Mouse (Mus musculus): Measurements from ENCODE around the gene Mipep. TPM values are rescaled to one million over a fixed set of nuclear protein-coding genes. Genes with fewer than 3 reads are reported as not detected.

Gene Mipep
- polyA plus RNA-seq, 1 experiment from 2014 or later, result 22.0 TPM

DNA sequence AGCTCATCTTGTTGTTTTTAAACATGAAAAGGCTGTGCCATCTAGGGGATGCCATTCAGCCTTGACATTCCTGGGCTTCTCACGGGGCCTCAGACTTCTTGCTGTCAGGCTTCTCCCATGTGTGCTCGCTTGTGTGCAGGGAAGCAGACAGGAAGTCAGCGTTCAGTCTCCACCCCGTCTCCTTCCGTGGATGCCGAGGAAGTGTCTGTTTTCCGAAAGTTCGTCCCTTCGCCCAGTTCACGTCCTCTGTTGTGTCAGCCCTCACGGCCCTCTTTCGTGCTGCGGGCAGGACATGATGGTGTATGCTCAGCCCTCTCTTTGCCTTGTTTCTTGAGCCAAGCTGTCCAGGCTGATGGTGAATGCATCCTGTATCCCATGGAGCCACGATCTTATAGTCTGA is 65.7 kb downstream of the Mipep start:
- Histone ChIP-seq H3K27ac (replicated peaks) (no peak overlapping the region), H3K36me3 (peaks cover 27% of the 10 kb centered on the region)

DNA sequence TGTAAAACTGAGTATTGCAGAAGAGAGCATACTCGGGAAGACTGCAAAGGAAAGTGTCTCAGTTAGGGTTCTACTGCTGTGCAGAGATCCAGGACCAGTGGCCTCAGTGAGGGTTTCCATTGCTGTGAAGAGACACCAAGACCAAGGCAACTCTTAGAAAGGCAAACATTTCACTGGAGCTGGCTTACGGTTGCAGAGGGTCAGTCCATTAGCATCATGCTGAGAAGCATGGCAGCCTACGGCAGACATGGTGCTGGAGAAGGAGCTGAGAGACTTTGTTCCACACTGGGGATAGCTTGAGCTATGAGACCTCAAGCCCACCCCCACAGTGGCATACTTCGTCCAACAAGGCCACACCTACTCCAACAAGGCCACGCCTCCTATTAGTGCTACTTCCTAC is 67.3 kb downstream of the Mipep start:
- no peak overlapping the region for H3K4me3 ChIP-seq
- no peak overlapping the region for H3K9ac ChIP-seq (replicated peaks)
- H3K27me3 ChIP-seq, result no peaks in the 10 kb centered on the region
- 93% methylated on average over 5 of the region's 5 CpGs for WGBS
- H3K9me3 ChIP-seq, result no peaks in the 10 kb centered on the region
- H3K4me1 ChIP-seq, result no peaks in the 10 kb centered on the region
- H3K27ac ChIP-seq (replicated peaks), result no peak overlapping the region
- no peak overlapping the region for H3K4me2 ChIP-seq (replicated peaks)
- peaks cover 22% of the 10 kb centered on the region; the same call in 1 of the 2 replicates for H3K36me3 ChIP-seq
- ATAC-seq (replicated peaks), result no peak

More for the DNA sequence above, 65.7 kb downstream of the Mipep start:
- Histone ChIP-seq H3K4me2 (replicated peaks) (no peak overlapping the region), H3K4me1 (no peaks in the 10 kb centered on the region), H3K9ac (replicated peaks) (no peak overlapping the region), H3K9me3 (no peaks in the 10 kb centered on the region), H3K27me3 (no peaks in the 10 kb centered on the region), H3K4me3 (no peak overlapping the region)
- no peak for ATAC-seq (replicated peaks)
- 93% methylated on average over 14 of the region's 14 CpGs for WGBS

DNA sequence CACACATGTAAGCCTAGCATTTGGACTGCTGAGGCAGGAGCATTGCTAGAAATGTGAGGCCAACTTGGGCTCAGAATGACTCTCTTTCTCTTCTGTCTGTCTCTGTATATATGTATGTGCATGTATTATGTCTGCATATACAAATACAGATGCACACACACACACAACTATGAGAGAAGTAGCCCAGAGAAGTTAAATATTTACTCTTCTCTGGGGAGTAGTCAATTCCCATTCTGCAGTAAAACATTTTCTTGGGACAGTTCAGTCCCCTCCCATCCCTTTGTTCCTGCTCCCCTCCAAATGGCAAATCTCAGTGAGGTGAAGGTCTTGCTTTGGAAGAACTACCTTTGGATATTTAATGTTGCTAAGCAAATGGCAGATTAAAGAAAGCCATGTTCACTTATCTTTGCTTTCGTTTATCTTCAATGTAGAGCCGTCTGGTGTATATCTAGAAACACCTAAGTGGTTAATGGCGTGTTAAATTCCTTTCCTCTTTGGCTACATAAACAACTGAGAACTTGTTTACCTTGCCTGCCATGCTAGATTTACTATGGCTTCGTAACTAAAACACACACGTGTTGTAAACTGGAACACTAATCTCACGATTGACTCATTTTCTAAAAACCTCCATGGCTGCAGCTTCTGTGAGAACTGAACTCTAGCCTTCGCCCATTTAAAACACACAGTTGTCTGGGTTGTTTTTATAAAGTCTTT is 72.0 kb downstream of the Mipep start:
- Histone ChIP-seq H3K4me2 (replicated peaks) (no peak overlapping the region), H3K36me3 (peaks cover 4% of the 10 kb centered on the region; the same call in 1 of the 2 replicates), H3K4me3 (no peak overlapping the region), H3K9ac (replicated peaks) (no peak overlapping the region), H3K4me1 (no peaks in the 10 kb centered on the region), H3K27me3 (no peaks in the 10 kb centered on the region), H3K27ac (replicated peaks) (no peak overlapping the region), H3K9me3 (no peaks in the 10 kb centered on the region)
- ATAC-seq (replicated peaks), result no peak
- WGBS, result 90% methylated on average over 7 of the region's 7 CpGs

DNA sequence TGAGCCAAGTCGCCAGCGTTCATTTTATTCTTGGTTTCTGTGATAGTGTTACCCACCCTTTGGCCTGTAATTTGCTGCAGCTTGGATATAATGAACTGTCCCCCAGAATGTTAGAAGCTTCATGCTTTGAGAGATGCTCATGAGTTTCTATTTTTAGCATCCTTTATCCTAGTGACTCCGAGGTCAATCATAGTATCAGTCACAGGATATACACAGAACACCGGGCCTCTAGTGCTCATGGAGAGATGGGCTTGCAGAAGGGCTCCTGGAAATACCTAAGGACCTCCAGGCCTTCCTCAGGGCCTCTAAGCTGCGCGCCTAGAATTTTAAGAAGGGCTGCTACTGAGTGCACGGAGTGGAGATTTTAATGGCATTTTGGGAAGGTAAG is 72.5 kb downstream of the Mipep start:
- H3K9ac ChIP-seq (replicated peaks), result no peak overlapping the region
- no peak overlapping the region for H3K4me2 ChIP-seq (replicated peaks)
- no peaks in the 10 kb centered on the region for H3K27me3 ChIP-seq
- H3K4me1 ChIP-seq, result no peaks in the 10 kb centered on the region
- no peak for ATAC-seq (replicated peaks)
- WGBS, result 86% methylated on average over 7 of the region's 7 CpGs
- H3K9me3 ChIP-seq, result no peaks in the 10 kb centered on the region
- H3K4me3 ChIP-seq, result no peak overlapping the region
- H3K36me3 ChIP-seq, result peaks cover under 1% of the 10 kb centered on the region; the same call in 1 of the 2 replicates
- no peak overlapping the region for H3K27ac ChIP-seq (replicated peaks)

DNA sequence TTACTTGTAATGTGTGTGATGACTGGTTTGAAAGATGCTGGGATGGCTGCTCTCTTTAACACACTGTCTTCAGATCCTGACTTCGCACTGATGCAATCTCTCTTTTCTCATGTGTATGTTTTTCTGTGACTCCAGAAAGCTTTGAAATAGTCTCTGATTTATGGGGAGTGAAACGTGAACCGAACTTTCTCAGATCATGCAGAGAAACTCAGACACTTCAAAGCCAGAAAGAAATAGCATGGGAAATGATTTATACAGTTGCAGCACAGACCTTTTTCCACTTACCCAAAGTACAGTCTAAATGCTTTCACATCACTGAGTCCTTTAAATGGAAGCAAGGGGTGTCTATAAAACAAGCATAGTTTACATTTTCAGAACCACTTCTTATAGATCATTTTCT is 79.0 kb downstream of the Mipep start:
- Histone ChIP-seq H3K27ac (replicated peaks) (no peak overlapping the region), H3K4me2 (replicated peaks) (no peak overlapping the region), H3K9ac (replicated peaks) (no peak overlapping the region), H3K9me3 (no peaks in the 10 kb centered on the region), H3K27me3 (no peaks in the 10 kb centered on the region), H3K4me1 (no peaks in the 10 kb centered on the region), H3K4me3 (no peak overlapping the region), H3K36me3 (no peaks in the 10 kb centered on the region)
- ATAC-seq (replicated peaks), result no peak
- WGBS, result 83% methylated on average over 3 of the region's 3 CpGs

DNA sequence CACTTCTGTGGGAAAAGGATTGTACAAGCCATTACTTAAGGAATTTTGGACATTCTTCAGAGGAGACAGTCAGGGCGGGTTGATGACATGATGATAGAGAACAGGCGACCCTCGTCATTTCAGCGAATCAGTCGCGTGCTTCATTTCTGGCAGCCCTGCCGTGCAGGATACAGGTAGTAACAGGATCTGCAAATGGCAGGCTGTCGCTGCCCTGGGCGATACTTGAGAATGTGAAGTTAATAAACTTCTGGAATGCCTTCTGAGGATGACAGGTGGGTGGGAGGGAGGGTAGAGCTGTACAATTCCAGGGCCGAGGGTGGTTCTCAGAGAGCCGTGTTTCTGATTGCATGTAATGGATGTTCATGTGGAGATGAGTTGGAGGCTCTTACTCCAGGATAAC is 82.0 kb downstream of the Mipep start:
- Histone ChIP-seq H3K27me3 (no peaks in the 10 kb centered on the region), H3K4me3 (no peak overlapping the region), H3K27ac (replicated peaks) (no peak overlapping the region), H3K4me2 (replicated peaks) (no peak overlapping the region), H3K9ac (replicated peaks) (no peak overlapping the region), H3K36me3 (no peaks in the 10 kb centered on the region), H3K4me1 (no peaks in the 10 kb centered on the region), H3K9me3 (no peaks in the 10 kb centered on the region)
- WGBS, result 84% methylated on average over 11 of the region's 11 CpGs
- no peak for ATAC-seq (replicated peaks)

DNA sequence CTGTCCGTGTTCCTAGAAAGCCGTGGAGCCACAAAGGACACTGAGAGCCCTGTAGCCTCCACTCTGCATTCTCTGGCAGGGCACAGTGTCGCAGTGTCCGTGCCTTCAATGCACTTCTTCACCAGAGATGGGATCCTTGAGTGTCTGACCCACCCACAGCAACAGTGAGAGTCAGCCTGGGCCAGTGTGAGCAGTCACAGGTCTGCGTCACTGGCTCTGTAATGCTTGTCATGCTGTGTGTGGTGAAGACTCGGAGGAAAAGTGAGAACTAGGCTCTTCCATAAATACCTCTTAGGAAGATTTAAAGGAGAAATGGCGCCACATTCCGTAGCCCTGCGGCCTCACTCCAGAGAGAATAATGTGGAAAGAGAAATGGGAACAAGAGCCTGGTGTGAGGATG is 84.0 kb downstream of the Mipep start:
- no peak overlapping the region for H3K27ac ChIP-seq (replicated peaks)
- no peak overlapping the region for H3K9ac ChIP-seq (replicated peaks)
- no peak for ATAC-seq (replicated peaks)
- H3K9me3 ChIP-seq, result no peaks in the 10 kb centered on the region
- H3K4me2 ChIP-seq (replicated peaks), result no peak overlapping the region
- no peak overlapping the region for H3K4me3 ChIP-seq
- no peaks in the 10 kb centered on the region for H3K27me3 ChIP-seq
- 0 out of 2 replicates have a peak, but pooled peaks cover 3% of the 10 kb centered on the region for H3K36me3 ChIP-seq
- WGBS, result 23% methylated on average over 9 of the region's 9 CpGs
- no peaks in the 10 kb centered on the region for H3K4me1 ChIP-seq

DNA sequence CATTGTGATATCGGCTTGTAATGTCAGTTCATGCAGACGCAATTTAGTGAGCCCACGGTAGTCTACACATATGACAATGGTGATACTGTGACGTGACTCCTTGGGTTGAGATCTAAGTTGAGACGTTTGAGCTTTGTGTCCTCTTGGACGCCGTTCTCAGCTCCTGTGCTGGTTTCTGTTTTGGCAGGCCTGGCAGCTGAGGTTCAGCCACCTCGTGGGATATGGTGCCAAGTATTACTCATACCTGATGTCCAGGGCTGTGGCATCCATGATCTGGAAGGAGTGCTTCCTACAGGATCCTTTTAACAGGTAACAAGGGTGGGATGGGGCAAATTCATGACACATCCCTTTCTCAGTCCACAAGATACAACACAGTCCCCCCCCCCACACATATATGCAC is 87.5 kb downstream of the Mipep start:
- Histone ChIP-seq H3K4me3 (no peak overlapping the region), H3K9me3 (no peaks in the 10 kb centered on the region), H3K27me3 (no peaks in the 10 kb centered on the region), H3K27ac (replicated peaks) (no peak overlapping the region), H3K4me2 (replicated peaks) (no peak overlapping the region), H3K9ac (replicated peaks) (no peak overlapping the region), H3K4me1 (no peaks in the 10 kb centered on the region), H3K36me3 (0 out of 2 replicates have a peak, but pooled peaks cover 6% of the 10 kb centered on the region)
- ATAC-seq (replicated peaks), result no peak
- WGBS, result 91% methylated on average over 8 of the region's 8 CpGs

DNA sequence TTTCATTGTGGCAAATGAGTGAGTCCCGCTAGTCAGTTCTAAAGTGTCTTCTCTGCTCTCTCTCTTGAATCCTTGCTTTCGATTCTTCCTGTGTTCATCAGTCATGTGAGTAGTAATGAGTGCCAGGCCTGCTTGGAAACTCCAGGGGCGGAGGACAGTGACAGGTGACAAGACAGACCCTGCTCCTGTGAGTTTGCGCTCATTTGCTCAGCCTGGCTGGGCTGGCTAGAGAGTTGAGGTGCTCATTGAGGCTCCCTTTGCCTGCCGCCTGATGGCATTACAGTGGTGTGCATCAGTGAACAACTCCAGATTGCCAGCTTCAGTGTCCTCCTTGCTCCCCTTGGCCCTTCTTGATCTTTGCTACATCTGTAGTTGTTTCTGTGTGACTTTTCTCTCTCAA is 97.7 kb downstream of the Mipep start:
- Histone ChIP-seq H3K27ac (replicated peaks) (no peak overlapping the region), H3K9ac (replicated peaks) (no peak overlapping the region), H3K4me1 (no peaks in the 10 kb centered on the region), H3K9me3 (no peaks in the 10 kb centered on the region), H3K36me3 (no peaks in the 10 kb centered on the region), H3K4me2 (replicated peaks) (no peak overlapping the region), H3K27me3 (no peaks in the 10 kb centered on the region), H3K4me3 (no peak overlapping the region)
- WGBS, result 89% methylated on average over 5 of the region's 5 CpGs
- ATAC-seq (replicated peaks), result no peak

DNA sequence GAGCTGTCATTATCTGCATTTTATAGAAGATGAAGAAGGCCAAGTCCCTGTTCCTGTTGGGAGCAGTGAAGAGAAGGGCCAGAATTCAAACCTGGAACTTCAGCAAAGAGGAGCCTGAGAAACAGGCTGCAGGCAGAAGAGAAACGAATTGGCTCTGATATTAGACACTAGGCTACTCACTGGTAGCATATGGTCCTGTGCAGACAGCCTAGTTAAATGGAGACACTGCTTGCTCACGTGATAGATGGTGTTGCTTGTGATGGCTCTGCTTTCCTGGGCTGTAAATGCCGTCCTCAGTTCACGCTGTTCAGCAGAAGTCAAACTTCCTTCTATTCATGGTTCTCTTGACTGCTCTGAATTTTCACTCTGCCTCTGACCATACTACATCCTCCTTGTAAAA is 98.3 kb downstream of the Mipep start:
- Histone ChIP-seq H3K9me3 (no peaks in the 10 kb centered on the region), H3K9ac (replicated peaks) (no peak overlapping the region), H3K4me3 (no peak overlapping the region), H3K27me3 (no peaks in the 10 kb centered on the region), H3K27ac (replicated peaks) (no peak overlapping the region), H3K36me3 (no peaks in the 10 kb centered on the region), H3K4me2 (replicated peaks) (no peak overlapping the region), H3K4me1 (no peaks in the 10 kb centered on the region)
- WGBS, result 87% methylated on average over 4 of the region's 4 CpGs
- ATAC-seq (replicated peaks), result no peak

DNA sequence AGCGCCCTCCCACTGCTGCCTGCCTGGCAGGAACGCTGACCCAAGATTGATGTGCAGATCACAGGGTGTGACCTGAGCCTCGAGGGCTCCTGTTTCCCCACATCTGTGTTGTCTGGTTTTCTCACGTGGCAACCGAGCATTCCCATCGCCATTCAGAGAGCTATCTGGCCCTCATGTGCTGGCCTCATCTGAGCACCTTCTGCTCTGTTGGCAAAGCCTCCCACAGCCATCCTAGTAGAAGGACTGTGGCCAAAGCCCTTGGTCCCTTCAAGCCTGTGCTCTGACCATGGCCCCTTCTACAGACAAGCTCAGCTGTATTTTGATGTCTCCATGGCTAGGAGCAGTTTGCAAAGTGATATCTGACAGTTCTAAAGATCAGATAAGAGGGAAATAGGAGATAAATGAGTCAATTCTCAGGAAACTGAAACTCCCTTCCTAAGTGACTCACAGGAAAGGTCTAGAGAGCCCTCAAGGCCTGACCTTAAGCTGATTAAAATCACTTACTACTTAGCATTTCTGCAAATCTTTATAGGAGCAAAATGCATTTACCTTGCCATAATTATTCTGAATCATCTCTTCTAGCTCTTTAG is 101.1 kb downstream of the Mipep start:
- 79% methylated on average over 6 of the region's 6 CpGs for WGBS
- H3K27me3 ChIP-seq, result no peaks in the 10 kb centered on the region
- ATAC-seq (replicated peaks), result no peak
- H3K27ac ChIP-seq (replicated peaks), result no peak overlapping the region
- H3K4me1 ChIP-seq, result no peaks in the 10 kb centered on the region
- H3K9ac ChIP-seq (replicated peaks), result no peak overlapping the region
- no peaks in the 10 kb centered on the region for H3K9me3 ChIP-seq
- H3K4me3 ChIP-seq, result no peak overlapping the region
- no peaks in the 10 kb centered on the region for H3K36me3 ChIP-seq
- no peak overlapping the region for H3K4me2 ChIP-seq (replicated peaks)

DNA sequence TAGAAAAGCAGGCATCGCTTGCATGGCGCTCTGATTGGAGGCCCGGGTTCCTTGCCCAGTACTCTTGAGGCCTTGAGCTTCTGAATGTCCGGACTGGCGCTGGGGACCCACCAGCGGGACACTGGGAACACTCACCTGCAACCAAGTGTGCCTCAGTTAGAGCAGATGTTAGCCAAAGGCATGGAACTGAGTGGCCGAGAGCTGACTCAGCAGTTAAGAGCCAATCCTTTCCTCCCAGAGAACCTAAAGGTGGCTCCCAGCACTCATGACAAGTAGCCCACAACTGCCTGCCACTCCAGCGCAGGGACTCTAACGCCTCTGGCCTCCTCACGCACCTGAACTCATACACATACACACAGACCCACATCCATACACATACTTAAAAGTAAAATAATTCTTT is 109.5 kb downstream of the Mipep start:
- no peak for ATAC-seq (replicated peaks)
- H3K4me2 ChIP-seq (replicated peaks), result no peak overlapping the region
- no peaks in the 10 kb centered on the region for H3K36me3 ChIP-seq
- H3K9me3 ChIP-seq, result no peaks in the 10 kb centered on the region
- WGBS, result 85% methylated on average over 10 of the region's 10 CpGs
- H3K4me3 ChIP-seq, result no peak overlapping the region
- no peaks in the 10 kb centered on the region for H3K27me3 ChIP-seq
- no peak overlapping the region for H3K9ac ChIP-seq (replicated peaks)
- H3K27ac ChIP-seq (replicated peaks), result no peak overlapping the region
- H3K4me1 ChIP-seq, result no peaks in the 10 kb centered on the region
